In genomic region chr7:127614091-127614490, GRCm38 (mm10) we compare ENCODE assay signal across 8 mouse cellular contexts. TPM values are rescaled to one million over a fixed set of nuclear protein-coding genes. Genes with fewer than 3 reads are reported as not detected.
DNase-seq lines count a peak whose midpoint lies in the region; ATAC-seq and TF ChIP-seq lines count a peak whose summit lies in the region.

No protein-coding gene starts in this region.

- H3K4me3 ChIP-seq in left cerebral cortex, adult 2 months: peak overlapping the region; percentile 98
- H3K4me3 ChIP-seq in embryonic facial prominence, embryonic 13.5 days: peak overlapping the region; percentile 100
- H3K4me3 ChIP-seq in intestine, embryonic 16.5 days (ENCODE audit: low read length): peak overlapping the region; percentile 100
- H3K4me3 ChIP-seq in myocyte: peak overlapping the region; percentile 80

- no peak for DNase-seq in left cerebral cortex, adult 2 months (ENCODE audit: extremely low spot score in 1 of 2, low spot score in 2 of 2)
- no peak for DNase-seq in left cerebral cortex, adult 18-20 months (ENCODE audit: low spot score in 2 of 2)
- DNase-seq in urinary bladder, postnatal 36 days (ENCODE audit: low spot score in 2 of 2): no peak
- no peak for DNase-seq in cerebellum, adult 11 months
- no peak for DNase-seq in thymus, postnatal 4 days

- intact Hi-C loops in left cerebral cortex, adult 2 months (cut with DNase I): no loop called here

- peak overlapping the region; percentile 94 for H3K9ac ChIP-seq in embryonic facial prominence, embryonic 13.5 days
- H3K9ac ChIP-seq in intestine, embryonic 16.5 days (ENCODE audit: low read depth, low read length): peak overlapping the region; percentile 99

- H3K9me3 ChIP-seq in embryonic facial prominence, embryonic 13.5 days: no peaks in the 10 kb centered on the region
- no peaks in the 10 kb centered on the region for H3K9me3 ChIP-seq in intestine, embryonic 16.5 days (ENCODE audit: control insufficient read depth, low read length)

- H3K4me2 ChIP-seq in embryonic facial prominence, embryonic 13.5 days: peak overlapping the region; percentile 86
- peak overlapping the region; percentile 72 for H3K4me2 ChIP-seq in intestine, embryonic 16.5 days (ENCODE audit: low read depth, low read length)
- H3K4me2 ChIP-seq in myocyte (ENCODE audit: low read depth): peak overlapping the region; percentile 83

- TF ChIP-seq POLR2A in myocyte (IDR thresholded peaks at IDR 0.05; ENCODE audit: insufficient read length, low read depth): no peak

- peak overlapping the region; percentile 91; the same call in 1 of the 2 replicates for H3K27ac ChIP-seq in left cerebral cortex, adult 2 months
- H3K27ac ChIP-seq in embryonic facial prominence, embryonic 13.5 days: peak overlapping the region; percentile 85
- peak overlapping the region; percentile 85; the same call in 1 of the 2 replicates for H3K27ac ChIP-seq in intestine, embryonic 16.5 days (ENCODE audit: low read length)

- TF ChIP-seq CTCF in left cerebral cortex, adult 2 months (IDR thresholded peaks at IDR 0.05): no peak

- H3K27me3 ChIP-seq in embryonic facial prominence, embryonic 13.5 days: no peaks in the 10 kb centered on the region
- no peaks in the 10 kb centered on the region for H3K27me3 ChIP-seq in intestine, embryonic 16.5 days (replicated peaks; ENCODE audit: control insufficient read depth, insufficient read depth, low read length)
- no peaks in the 10 kb centered on the region for H3K27me3 ChIP-seq in myocyte (ENCODE audit: control insufficient read depth, insufficient read depth, insufficient read length)

- peak overlapping the region; percentile 59 for H3ac ChIP-seq in myocyte (ENCODE audit: control insufficient read depth, insufficient read length)

- H3K4me1 ChIP-seq in embryonic facial prominence, embryonic 13.5 days: peaks cover 14% of the 10 kb centered on the region
- peaks cover 6% of the 10 kb centered on the region for H3K4me1 ChIP-seq in intestine, embryonic 16.5 days (ENCODE audit: control insufficient read depth, insufficient read depth, low read length)

- H3K79me2 ChIP-seq in myocyte (ENCODE audit: control insufficient read depth, insufficient read depth): peaks cover 9% of the 10 kb centered on the region

- no peak for ATAC-seq in embryonic facial prominence, embryonic 13.5 days (ENCODE audit: insufficient number of reproducible peaks, insufficient read depth, low FRiP score, low TSS enrichment, low read depth)
- no peak; the same call in 1 of the 2 replicates for ATAC-seq in intestine, embryonic 16.5 days

- peaks cover 38% of the 10 kb centered on the region for H3K36me3 ChIP-seq in embryonic facial prominence, embryonic 13.5 days
- H3K36me3 ChIP-seq in intestine, embryonic 16.5 days (ENCODE audit: control insufficient read depth, insufficient read depth, low read length): peaks cover 29% of the 10 kb centered on the region
- peaks cover 10% of the 10 kb centered on the region for H3K36me3 ChIP-seq in myocyte (ENCODE audit: control insufficient read depth, insufficient read depth)

- 16% methylated on average over 8 of the region's 8 CpGs for WGBS in embryonic facial prominence, embryonic 13.5 days
- WGBS in intestine, embryonic 16.5 days: 23% methylated on average over 8 of the region's 8 CpGs

TF ChIP-seq in myocyte, 11 proteins besides CTCF, POLR2A, EP300 and RAD21:
- TF ChIP-seq MYOD1 (IDR thresholded peaks at IDR 0.05; ENCODE audit: control insufficient read depth in 1 of 3, insufficient read length in 2 of 3, low read depth in 2 of 3) (no peak), USF1 (IDR thresholded peaks at IDR 0.05; ENCODE audit: low read depth) (no peak), TCF12 (IDR thresholded peaks at IDR 0.05; ENCODE audit: insufficient read depth, poor library complexity, severe bottlenecking) (no peak), MYOG (IDR thresholded peaks at IDR 0.05; ENCODE audit: control insufficient read depth in 1 of 3, insufficient read depth in 1 of 3, insufficient read length in 2 of 3, low read depth in 2 of 3) (no peak), CEBPB (IDR thresholded peaks at IDR 0.05; ENCODE audit: insufficient read depth, poor library complexity, severe bottlenecking) (no peak), TCF3 (IDR thresholded peaks at IDR 0.05; ENCODE audit: insufficient read length, low read depth) (no peak), POLR2AphosphoS2 (IDR thresholded peaks at IDR 0.05; ENCODE audit: insufficient read length, low read depth) (no peak), SRF (IDR thresholded peaks at IDR 0.05; ENCODE audit: control insufficient read depth, insufficient read length, low read depth) (no peak), MAX (IDR thresholded peaks at IDR 0.05; ENCODE audit: low read depth) (no peak), REST (IDR thresholded peaks at IDR 0.05; ENCODE audit: insufficient read depth, insufficient read length) (no peak), E2F4 (IDR thresholded peaks at IDR 0.05; ENCODE audit: insufficient read depth) (no peak)

RNA-seq across cellular contexts. Expression of gene Zfp629, which starts 1.5 kb away (rescaled TPM):
- 10 to 100 TPM; 24.5 to 26.2 TPM for total RNA-seq in left cerebral cortex, adult 2 months (2021)
- 10 to 100 TPM; 23.1 to 24.0 TPM for total RNA-seq in left cerebral cortex, adult 18-20 months (2021)
- polyA plus RNA-seq in embryonic facial prominence, embryonic 13.5 days (2015; fragmentation: Nextera tagmentation; extraction: Ambion mirVana): 15.8 and 18.8 TPM in 2 replicates
- polyA plus RNA-seq in intestine, embryonic 16.5 days (2015; fragmentation: Nextera tagmentation; extraction: Ambion mirVana): 7.9 and 8.5 TPM in 2 replicates
- polyA plus RNA-seq in myocyte (2012; fragmentation: generic; extraction: Trizol): 6.3 TPM

RNA-seq across cellular contexts. Expression of gene Rnf40, which starts 25.5 kb away (rescaled TPM):
- 10 to 100 TPM; 78.8 to 79.6 TPM for total RNA-seq in left cerebral cortex, adult 2 months (2021)
- total RNA-seq in left cerebral cortex, adult 18-20 months (2021): 10 to 100 TPM; 63.6 to 73.4 TPM
- 51.2 and 58.1 TPM in 2 replicates for polyA plus RNA-seq in embryonic facial prominence, embryonic 13.5 days (2015; fragmentation: Nextera tagmentation; extraction: Ambion mirVana)
- 34.3 and 35.2 TPM in 2 replicates for polyA plus RNA-seq in intestine, embryonic 16.5 days (2015; fragmentation: Nextera tagmentation; extraction: Ambion mirVana)
- polyA plus RNA-seq in myocyte (2012; fragmentation: generic; extraction: Trizol): 32.2 TPM

RNA-seq across cellular contexts. Expression of gene Ccdc189, which starts 25.7 kb away (rescaled TPM):
- 10 to 100 TPM in 1 of 2 experiments, 1 to 10 TPM in 1; 9.4 to 10.8 TPM for total RNA-seq in left cerebral cortex, adult 2 months (2021)
- 1 to 10 TPM; 7.5 to 8.9 TPM for total RNA-seq in left cerebral cortex, adult 18-20 months (2021)
- polyA plus RNA-seq in embryonic facial prominence, embryonic 13.5 days (2015; fragmentation: Nextera tagmentation; extraction: Ambion mirVana): 8.8 and 12.1 TPM in 2 replicates
- 4.8 and 5.2 TPM in 2 replicates for polyA plus RNA-seq in intestine, embryonic 16.5 days (2015; fragmentation: Nextera tagmentation; extraction: Ambion mirVana)
- 6.1 TPM for polyA plus RNA-seq in myocyte (2012; fragmentation: generic; extraction: Trizol)

RNA-seq across cellular contexts. Expression of gene Phkg2, which starts 41.0 kb away (rescaled TPM):
- total RNA-seq in left cerebral cortex, adult 2 months (2021): 10 to 100 TPM; 78.1 to 79.8 TPM
- total RNA-seq in left cerebral cortex, adult 18-20 months (2021): 10 to 100 TPM; 70.6 to 81.2 TPM
- 39.7 and 40.6 TPM in 2 replicates for polyA plus RNA-seq in embryonic facial prominence, embryonic 13.5 days (2015; fragmentation: Nextera tagmentation; extraction: Ambion mirVana)
- polyA plus RNA-seq in intestine, embryonic 16.5 days (2015; fragmentation: Nextera tagmentation; extraction: Ambion mirVana): 35.7 and 37.7 TPM in 2 replicates
- polyA plus RNA-seq in myocyte (2012; fragmentation: generic; extraction: Trizol): 18.3 TPM

RNA-seq across cellular contexts. Expression of gene Tmem265, which starts 52.9 kb away (rescaled TPM):
- total RNA-seq in left cerebral cortex, adult 2 months (2021): 1 to 10 TPM in 1 of 2 experiments, under 1 TPM in 1; 0.50 to 1.0 TPM
- total RNA-seq in left cerebral cortex, adult 18-20 months (2021): 1 to 10 TPM in 1 of 2 experiments, not detected in 1; 1.0 TPM
- 7.0 and 8.1 TPM in 2 replicates for polyA plus RNA-seq in embryonic facial prominence, embryonic 13.5 days (2015; fragmentation: Nextera tagmentation; extraction: Ambion mirVana)
- polyA plus RNA-seq in intestine, embryonic 16.5 days (2015; fragmentation: Nextera tagmentation; extraction: Ambion mirVana): 5.1 and 7.7 TPM in 2 replicates
- not detected for polyA plus RNA-seq in myocyte (2012; fragmentation: generic; extraction: Trizol)
